24 mouse cellular contexts compared by ENCODE assay signal in the genomic region with DNA sequence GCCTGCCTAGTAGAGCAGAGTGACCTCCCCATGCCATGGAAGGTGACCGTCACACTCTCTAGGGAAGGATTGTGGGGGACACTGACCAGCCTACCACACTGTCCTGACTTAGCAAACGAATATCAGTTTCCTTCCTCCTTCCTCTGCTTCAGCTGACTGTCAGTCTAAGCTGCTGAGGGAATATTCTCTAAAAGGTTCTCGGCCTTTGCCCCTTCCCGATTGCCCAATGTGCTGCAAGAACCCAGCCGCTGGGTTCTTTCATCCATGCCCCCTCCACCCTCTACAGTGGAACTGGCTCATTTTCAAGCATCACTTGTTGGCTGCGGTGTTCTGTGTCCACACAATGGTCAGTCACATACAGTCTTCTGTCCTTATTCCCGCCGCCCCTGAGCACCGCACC.
A peak's percentile ranks its signal among the peaks of the same experiment; 100 is the strongest.
DNase-seq lines count a peak whose midpoint lies in the region; ATAC-seq and TF ChIP-seq lines count a peak whose summit lies in the region.
"Had no signal": no experiment of that assay in that cellular context is flagged by ENCODE, and none has a peak within 500 bp of the region (broad histone marks: within the 10 kb centered on the region; RNA-seq: fewer than 3 reads in every experiment).

No protein-coding gene starts in this region.

- no peak overlapping the region for H3K9ac ChIP-seq in liver, adult 2 months (ENCODE audit: low read depth, low read length)
- H3K9ac ChIP-seq in liver, postnatal 0 days (replicated peaks), result no peak overlapping the region; the same call in 1 of the 2 replicates
- H3K9ac ChIP-seq in heart, embryonic 11.5 days (ENCODE audit: low read depth, low read length), result no peak overlapping the region
- H3K9ac ChIP-seq: embryonic facial prominence, embryonic 12.5 days; embryonic facial prominence, embryonic 15.5 days; forebrain, postnatal 0 days; hindbrain, embryonic 12.5 days; hindbrain, embryonic 15.5 days had no signal

- no peaks in the 10 kb centered on the region for H3K36me3 ChIP-seq in liver, adult 2 months (ENCODE audit: control insufficient read depth, insufficient read depth, low read length)
- no peaks in the 10 kb centered on the region for H3K36me3 ChIP-seq in megakaryocyte, embryonic 14.5 days (replicated peaks; ENCODE audit: low read length)
- no peaks in the 10 kb centered on the region for H3K36me3 ChIP-seq in liver, postnatal 0 days (replicated peaks; ENCODE audit: insufficient read depth, low read length)
- no peaks in the 10 kb centered on the region for H3K36me3 ChIP-seq in heart, embryonic 11.5 days (ENCODE audit: control insufficient read depth, insufficient read depth, low read length)
- H3K36me3 ChIP-seq: embryonic facial prominence, embryonic 12.5 days; embryonic facial prominence, embryonic 15.5 days; G1E; heart, embryonic 10.5 days; hindbrain, embryonic 12.5 days; hindbrain, embryonic 15.5 days had no signal

- no peak overlapping the region for H3K4me2 ChIP-seq in liver, postnatal 0 days (ENCODE audit: low read depth, low read length)
- no peak overlapping the region for H3K4me2 ChIP-seq in heart, embryonic 11.5 days
- H3K4me2 ChIP-seq: embryonic facial prominence, embryonic 12.5 days; embryonic facial prominence, embryonic 15.5 days; hindbrain, embryonic 12.5 days; hindbrain, embryonic 15.5 days had no signal

- H3K27ac ChIP-seq in liver, adult 2 months (replicated peaks; ENCODE audit: insufficient read depth, low read depth, low read length), result no peak overlapping the region
- no peak overlapping the region for H3K27ac ChIP-seq in liver, postnatal 0 days (ENCODE audit: low read depth)
- no peak overlapping the region for H3K27ac ChIP-seq in heart, embryonic 11.5 days (ENCODE audit: low read depth, low read length)
- H3K27ac ChIP-seq: embryonic facial prominence, embryonic 12.5 days; embryonic facial prominence, embryonic 15.5 days; heart, adult 2 months; hindbrain, embryonic 12.5 days; hindbrain, embryonic 15.5 days had no signal

- DNase-seq in liver, adult 2 months (ENCODE audit: extremely low read depth, low read depth, low spot score), result peak; percentile 33
- no peak for DNase-seq in liver
- DNase-seq in liver, postnatal 0 days, result peak; percentile 60
- DNase-seq in cerebellum, adult 11-12 months, result no peak
- DNase-seq: adrenal gland, adult 2 months; adrenal gland, postnatal 14 days; B cell, adult 2 months; cerebellum, adult 18-20 months; cerebellum, adult 9-10 months; cerebellum, postnatal 14 days; forebrain, postnatal 0 days; gastrocnemius, postnatal 25 days; heart, adult 2 months had no signal

- no peak for ATAC-seq in megakaryocyte, adult 5-6 weeks (ENCODE audit: poor library complexity, severe bottlenecking)
- ATAC-seq in liver, postnatal 0 days, result peak; percentile 78
- ATAC-seq in heart, embryonic 11.5 days (replicated peaks; ENCODE audit: insufficient number of reproducible peaks, low FRiP score, low TSS enrichment), result no peak
- ATAC-seq: forebrain, embryonic 14.5 days; forebrain, postnatal 0 days; Patski had no signal

- TF ChIP-seq POLR2A in liver, adult 2 months (IDR thresholded peaks at IDR 0.05; ENCODE audit: extremely low read depth, insufficient read depth, low read length), result no peak

- H3K79me2 ChIP-seq in liver, adult 2 months (ENCODE audit: control insufficient read depth, insufficient read depth, low read length), result no peaks in the 10 kb centered on the region

- no peaks in the 10 kb centered on the region for H3K9me3 ChIP-seq in megakaryocyte, embryonic 14.5 days
- H3K9me3 ChIP-seq in liver, postnatal 0 days (ENCODE audit: low read length), result no peaks in the 10 kb centered on the region
- H3K9me3 ChIP-seq in heart, embryonic 11.5 days (replicated peaks; ENCODE audit: control insufficient read depth, low read length), result no peaks in the 10 kb centered on the region
- H3K9me3 ChIP-seq: embryonic facial prominence, embryonic 12.5 days; embryonic facial prominence, embryonic 15.5 days; G1E; heart, embryonic 10.5 days; hindbrain, embryonic 12.5 days; hindbrain, embryonic 15.5 days had no signal

- TF ChIP-seq EP300 in liver, postnatal 0 days (IDR thresholded peaks at IDR 0.05; ENCODE audit: low read depth), result no peak

- WGBS in liver, adult 2 months, result 34% methylated on average over 9 of the region's 9 CpGs
- WGBS in liver, postnatal 0 days (ENCODE audit: insufficient replicate concordance), result 53% methylated on average over 9 of the region's 9 CpGs
- 86% methylated on average over 9 of the region's 9 CpGs for WGBS in heart, embryonic 11.5 days (ENCODE audit: insufficient replicate concordance)

- TF ChIP-seq CTCF in liver, adult 2 months (IDR thresholded peaks at IDR 0.05; ENCODE audit: low read depth, low read length), result no peak
- no peak for TF ChIP-seq CTCF in liver, postnatal 0 days (IDR thresholded peaks at IDR 0.05; ENCODE audit: low read depth)

- no peak overlapping the region for H3K4me3 ChIP-seq in liver, adult 2 months (ENCODE audit: insufficient read depth, low read depth, low read length)
- peak overlapping the region; percentile 56 for H3K4me3 ChIP-seq in megakaryocyte, embryonic 14.5 days (replicated peaks)
- no peak overlapping the region for H3K4me3 ChIP-seq in liver, postnatal 0 days (ENCODE audit: low read depth, low read length)
- no peak overlapping the region for H3K4me3 ChIP-seq in heart, embryonic 11.5 days (ENCODE audit: low read depth, low read length)
- H3K4me3 ChIP-seq: embryonic facial prominence, embryonic 12.5 days; embryonic facial prominence, embryonic 15.5 days; heart, adult 2 months; heart, embryonic 10.5 days; hindbrain, embryonic 12.5 days; hindbrain, embryonic 15.5 days had no signal

- H3K27me3 ChIP-seq in liver, adult 2 months (ENCODE audit: control insufficient read depth, insufficient read depth, low read length), result no peaks in the 10 kb centered on the region
- peaks cover 46% of the 10 kb centered on the region for H3K27me3 ChIP-seq in megakaryocyte, embryonic 14.5 days (replicated peaks)
- H3K27me3 ChIP-seq in liver, postnatal 0 days (ENCODE audit: insufficient read depth, low read length), result no peaks in the 10 kb centered on the region
- no peaks in the 10 kb centered on the region for H3K27me3 ChIP-seq in heart, embryonic 11.5 days (ENCODE audit: control insufficient read depth, insufficient read depth, low read length)
- H3K27me3 ChIP-seq: embryonic facial prominence, embryonic 12.5 days; hindbrain, embryonic 12.5 days; hindbrain, embryonic 15.5 days; Patski had no signal

- H3K4me1 ChIP-seq in liver, adult 2 months (ENCODE audit: control insufficient read depth, insufficient read depth, low read length), result 0 out of 2 replicates have a peak, but pooled peaks cover 2% of the 10 kb centered on the region
- H3K4me1 ChIP-seq in megakaryocyte, embryonic 14.5 days, result peaks cover 22% of the 10 kb centered on the region
- H3K4me1 ChIP-seq in liver, postnatal 0 days (ENCODE audit: insufficient read depth), result peaks cover 5% of the 10 kb centered on the region; the same call in 1 of the 2 replicates
- peaks cover 16% of the 10 kb centered on the region; the same call in 1 of the 2 replicates for H3K4me1 ChIP-seq in heart, embryonic 11.5 days (ENCODE audit: control insufficient read depth, insufficient read depth, low read length)

Comparison
In these comparisons a context has a peak if more than half of its experiments do, and no peak if none do; other contexts are left out.
1. DNase-seq: peak in liver, adult 2 months (single experiment) and liver, postnatal 0 days (single experiment); none in liver (single experiment) and cerebellum, adult 11-12 months (single experiment).